ENCODE assay signal across 15 mouse cellular contexts in the genomic region with DNA sequence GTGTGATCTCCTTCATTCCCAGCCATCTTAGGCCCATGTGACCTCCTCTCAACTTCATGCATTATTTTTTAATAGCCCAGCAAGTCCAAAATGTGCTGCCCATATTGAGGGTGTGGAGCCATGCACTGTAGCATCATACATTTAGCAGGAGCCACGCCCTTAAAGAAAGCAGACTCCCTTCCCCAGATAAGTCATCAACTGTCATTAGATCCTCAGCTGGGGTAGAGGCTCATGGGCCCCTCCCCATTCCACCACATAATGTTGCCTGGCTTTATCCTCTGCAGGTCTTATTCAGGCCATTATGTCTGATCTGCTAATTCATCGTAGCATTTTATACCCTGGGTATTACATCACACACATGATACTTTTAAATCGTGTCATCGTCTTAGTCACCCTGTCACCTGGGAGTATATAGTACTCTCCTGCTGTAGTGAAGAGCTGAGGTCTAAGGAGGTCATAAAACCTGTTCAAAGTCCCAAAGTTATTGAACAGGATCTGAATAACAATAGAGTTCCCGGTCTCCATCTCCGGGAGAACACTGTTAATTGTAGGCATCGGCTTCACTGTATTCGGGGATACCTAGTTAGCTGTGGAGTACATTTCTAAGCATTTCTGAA.
"Had no signal": no experiment of that assay in that cellular context is flagged by ENCODE, and none has a peak within 500 bp of the region (broad histone marks: within the 10 kb centered on the region; RNA-seq: fewer than 3 reads in every experiment).

No protein-coding gene starts in this region.

- H3K4me2 ChIP-seq: limb, embryonic 13.5 days; liver, embryonic 15.5 days; lung, embryonic 15.5 days; midbrain, embryonic 15.5 days; neural tube, embryonic 13.5 days had no signal

- DNase-seq: kidney, adult 11 months; kidney, adult 9 months; kidney, postnatal 36 days; left cerebral cortex, postnatal 4 days; lung, postnatal 14 days; right cerebral cortex, postnatal 25 days; thymus, adult 2 months; thymus, postnatal 25 days had no signal

- H3K36me3 ChIP-seq: limb, embryonic 13.5 days; liver, embryonic 15.5 days; lung, embryonic 15.5 days; midbrain, embryonic 15.5 days; neural tube, embryonic 13.5 days had no signal

- H3K27ac ChIP-seq: kidney, postnatal 0 days; limb, embryonic 13.5 days; liver, embryonic 15.5 days; lung, embryonic 15.5 days; macrophage; midbrain, embryonic 15.5 days; neural tube, embryonic 13.5 days had no signal

- H3K4me3 ChIP-seq: limb, embryonic 13.5 days; liver, embryonic 15.5 days; lung, embryonic 15.5 days; midbrain, embryonic 15.5 days; neural tube, embryonic 13.5 days had no signal

- H3K9me3 ChIP-seq: liver, embryonic 15.5 days; lung, embryonic 15.5 days; midbrain, embryonic 15.5 days; neural tube, embryonic 13.5 days had no signal

- H3K4me1 ChIP-seq: limb, embryonic 13.5 days; liver, embryonic 15.5 days; lung, embryonic 15.5 days; midbrain, embryonic 15.5 days had no signal

- H3K27me3 ChIP-seq: limb, embryonic 13.5 days; liver, embryonic 15.5 days; lung, embryonic 15.5 days; midbrain, embryonic 15.5 days had no signal

- ATAC-seq: midbrain, embryonic 15.5 days had no signal

- H3K9ac ChIP-seq: limb, embryonic 13.5 days; liver, embryonic 15.5 days; lung, embryonic 15.5 days; midbrain, embryonic 15.5 days; neural tube, embryonic 13.5 days had no signal
